Mouse (Mus musculus) right cerebral cortex, postnatal 4 days (tissue): ENCODE results near the gene Krt32.

Experiments
- DNase-seq: peaks from one replicate; pipeline ENCODE4 v3.0.0-alpha.2; 2022

The Krt32 gene

GRCm38 (mm10) chr11:100087861-100088260 is at the start of gene Krt32:
Gene Krt32, minus strand, starts transcription at chr11:100088226.
- no peak for DNase-seq

GRCm38 (mm10) chr11:100137693-100138092 is 49.7 kb upstream of the Krt32 start:
- no peak for DNase-seq

- no peak for DNase-seq
Observed at GRCm38 (mm10) chr11:100136559-100136958, 48.5 kb upstream of the Krt32 start.

GRCm38 (mm10) chr11:100135731-100136130 is 47.7 kb upstream of the Krt32 start, which contains the start of gene Krt15:
Gene Krt15, minus strand, starts transcription at chr11:100135928.
- DNase-seq: no peak

GRCm38 (mm10) chr11:100124901-100125300 is 36.9 kb upstream of the Krt32 start:
- DNase-seq: no peak

GRCm38 (mm10) chr11:100121466-100121865 is 33.4 kb upstream of the Krt32 start, which contains the start of gene Krt13:
Gene Krt13, minus strand, starts transcription at chr11:100121566.
- DNase-seq: no peak

- DNase-seq: no peak
Observed at GRCm38 (mm10) chr11:100120331-100120730, 32.3 kb upstream of the Krt32 start.

- no peak for DNase-seq
Observed at GRCm38 (mm10) chr11:100113742-100114029, 25.7 kb upstream of the Krt32 start.

- no peak for DNase-seq
Observed at GRCm38 (mm10) chr11:100112935-100113741, 25.1 kb upstream of the Krt32 start.

- DNase-seq: no peak
Observed at GRCm38 (mm10) chr11:100105576-100106122, 17.6 kb upstream of the Krt32 start, which contains the start of gene Krt36. Gene Krt36, minus strand, starts transcription at chr11:100105626.

- no peak for DNase-seq
Observed at GRCm38 (mm10) chr11:100102693-100103429, 14.8 kb upstream of the Krt32 start.

- DNase-seq: no peak
Observed at GRCm38 (mm10) chr11:100100391-100100790, 12.4 kb upstream of the Krt32 start.

GRCm38 (mm10) chr11:100097819-100098218 is 9.8 kb upstream of the Krt32 start:
- no peak for DNase-seq

GRCm38 (mm10) chr11:100096141-100096540 is 8.1 kb upstream of the Krt32 start, which contains the start of gene Krt35:
Gene Krt35, minus strand, starts transcription at chr11:100096241.
- DNase-seq: no peak

GRCm38 (mm10) chr11:100088378-100089025 is 476 bp upstream of the Krt32 start:
- DNase-seq: no peak

- DNase-seq: no peak
Observed at GRCm38 (mm10) chr11:100073873-100074272, 14.2 kb downstream of the Krt32 start.

GRCm38 (mm10) chr11:100067293-100068036 is 20.6 kb downstream of the Krt32 start:
- DNase-seq: no peak

- no peak for DNase-seq
Observed at GRCm38 (mm10) chr11:100066236-100067010, 21.6 kb downstream of the Krt32 start.

GRCm38 (mm10) chr11:100058875-100059274 is 29.2 kb downstream of the Krt32 start:
- DNase-seq: no peak

GRCm38 (mm10) chr11:100055686-100056655 is 32.1 kb downstream of the Krt32 start:
- no peak for DNase-seq
